Mouse (Mus musculus) ES-Bruce4 (cell line): ENCODE results near the gene Kctd5.

Experiments used
- CTCF ChIP-seq: IDR thresholded peaks from one replicate; pipeline ENCODE4 v1.8.1; 2011; ENCODE audit warnings: low read depth, low read length
- POLR2A ChIP-seq: IDR thresholded peaks from one replicate; pipeline ENCODE4 v1.8.1; 2011; ENCODE audit warnings: low read length; ENCODE audit not compliant: insufficient read depth

GRCm38 (mm10) chr17:24056636-24057625 is 16.4 kb downstream of the Kctd5 start:
- TF ChIP-seq CTCF (no peak), POLR2A (no peak)
